Mouse (Mus musculus) heart, embryonic 14.5 days (tissue): ENCODE measurements around the gene Vmn2r17. TPM values are rescaled to one million over a fixed set of nuclear protein-coding genes. Genes with fewer than 3 reads are reported as not detected.

Experiments used
- ATAC-seq: fragments of 200-750 bp; cut with Nextera tagmentation; 2 replicates; pipeline ENCODE4 v1.8.0; 2017; ENCODE audit warnings: low read depth, moderate TSS enrichment; ENCODE audit not compliant: insufficient number of reproducible peaks, insufficient read depth, low FRiP score
- H3K27ac ChIP-seq, 2 experiments: fragments of 200-500 bp in 1 of 2; fragments of 300-500 bp in 1 of 2; sonication (generic) in 1 of 2; replicated peaks in 1 of 2; 2 replicates each; pipeline ENCODE4 v1.5.1; 2012 to 2014; ENCODE audit warnings: low read depth in 2 of 2, low read length in 2 of 2, control low read depth in 1 of 2, mild to moderate bottlenecking in 1 of 2, mixed read lengths in 1 of 2; ENCODE audit not compliant: control insufficient read depth in 1 of 2, insufficient read depth in 1 of 2
- H3K27me3 ChIP-seq: fragments of 300-500 bp; sonication (generic); 2 replicates; pipeline ENCODE4 v1.6.1; 2014; ENCODE audit warnings: mild to moderate bottlenecking, low read length, control low read depth; ENCODE audit not compliant: control insufficient read depth, insufficient read depth
- H3K36me3 ChIP-seq: fragments of 300-500 bp; sonication (generic); 2 replicates; pipeline ENCODE4 v1.6.1; 2014; ENCODE audit warnings: mild to moderate bottlenecking, control low read depth, low read length, mixed read lengths; ENCODE audit not compliant: control insufficient read depth, insufficient read depth
- H3K4me1 ChIP-seq, 2 experiments: fragments of 200-500 bp in 1 of 2; fragments of 300-500 bp in 1 of 2; sonication (generic) in 1 of 2; 2 replicates each; pipeline ENCODE4 v1.6.1; 2012 to 2014; ENCODE audit warnings: low read length in 2 of 2, control low read depth in 1 of 2, mixed read lengths in 1 of 2; ENCODE audit not compliant: control insufficient read depth in 2 of 2, insufficient read depth in 2 of 2
- H3K4me2 ChIP-seq: fragments of 300-500 bp; sonication (generic); 2 replicates; pipeline ENCODE4 v1.6.1; 2014; ENCODE audit warnings: mild to moderate bottlenecking, low read length
- H3K4me3 ChIP-seq, 2 experiments: fragments of 200-500 bp in 1 of 2; fragments of 300-500 bp in 1 of 2; sonication (generic) in 1 of 2; 2 replicates each; pipeline ENCODE4 v1.5.1; 2012 to 2014; ENCODE audit warnings: low read length in 2 of 2, mild to moderate bottlenecking in 2 of 2, control low read depth in 1 of 2, low read depth in 1 of 2, moderate library complexity in 1 of 2; ENCODE audit not compliant: control insufficient read depth in 1 of 2, insufficient read depth in 1 of 2
- H3K9ac ChIP-seq: fragments of 300-500 bp; sonication (generic); 2 replicates; pipeline ENCODE4 v1.6.1; 2014; ENCODE audit warnings: mild to moderate bottlenecking, low read length
- H3K9me3 ChIP-seq: fragments of 300-500 bp; sonication (generic); 2 replicates; pipeline ENCODE4 v1.6.1; 2016; ENCODE audit warnings: low read length, control low read depth; ENCODE audit not compliant: control insufficient read depth
- WGBS: fragments of 180-500 bp; shearing (Covaris S2); extraction: QIAGEN DNeasy Blood & Tissue Kit; methylation state at CpG from one replicate; pipeline ENCODE4 v1.1.7; 2014; 5-methylcytosine and 5-hydroxymethylcytosine counted together
- polyA plus RNA-seq: library from polyadenylated mRNA; unstranded; fragments of >200 nt; fragmentation: Nextera tagmentation; extraction: Ambion mirVana; gene quantifications from 2 replicates; pipeline ENCODE4 v1.2.1, GENCODE M21; 2014

Vmn2r17 gene
- polyA plus RNA-seq, result not detected in 2 replicates

- WGBS, result 44% methylated on average over 2 of the region's 2 CpGs
These were observed at the start of gene Vmn2r17 for GRCm38 (mm10) chr5:109419388-109419787. Vmn2r17 (plus strand) TSS chr5:109419688.

GRCm38 (mm10) chr5:109466576-109467506, 47.4 kb downstream of the Vmn2r17 start:
- Histone ChIP-seq H3K27ac (no peak overlapping the region), H3K27me3 (no peaks in the 10 kb centered on the region), H3K4me3 (peak overlapping the region; percentile 25 to 46; a peak in 3 of 4 replicates), H3K9me3 (peaks cover 15% of the 10 kb centered on the region), H3K4me2 (peak overlapping the region; percentile 52), H3K4me1 (no peaks in the 10 kb centered on the region), H3K9ac (no peak overlapping the region), H3K36me3 (no peaks in the 10 kb centered on the region)
- 21% methylated on average over 20 of the region's 21 CpGs for WGBS
- ATAC-seq, result no peak

More at GRCm38 (mm10) chr5:109419388-109419787, at the start of gene Vmn2r17:
- Histone ChIP-seq H3K9ac (no peak within 1 kb of the TSS), H3K4me1 (no peaks in the 10 kb centered on the region), H3K4me3 (no peak within 1 kb of the TSS), H3K9me3 (0 out of 2 replicates have a peak, but pooled peaks cover 11% of the 10 kb centered on the region), H3K27me3 (no peaks in the 10 kb centered on the region), H3K4me2 (no peak within 1 kb of the TSS), H3K27ac (no peak within 1 kb of the TSS), H3K36me3 (no peaks in the 10 kb centered on the region)
- ATAC-seq, result no peak

DNA sequence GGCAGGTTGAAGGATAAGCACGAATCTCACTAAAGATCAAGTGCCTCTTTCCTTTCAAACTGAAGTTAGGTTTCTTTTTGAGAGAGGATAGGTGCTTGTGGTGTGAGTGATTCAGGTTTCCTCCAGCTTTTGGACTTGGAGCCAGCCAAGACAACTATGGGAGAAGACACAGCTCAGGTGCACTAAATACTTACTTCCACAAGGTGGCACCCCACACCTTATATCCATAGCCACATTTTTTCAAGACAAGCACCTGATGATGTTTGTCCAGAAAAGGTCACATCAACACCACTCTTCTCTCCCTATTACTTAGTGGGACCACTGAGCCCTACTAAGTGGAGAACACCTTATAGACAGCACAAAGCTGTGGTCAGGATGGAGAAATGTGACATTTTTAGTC, 87.2 kb downstream of the Vmn2r17 start:
- no peaks in the 10 kb centered on the region for H3K27me3 ChIP-seq
- no peak for ATAC-seq
- H3K9me3 ChIP-seq, result 0 out of 2 replicates have a peak, but pooled peaks cover 3% of the 10 kb centered on the region
- no peak overlapping the region for H3K4me3 ChIP-seq
- H3K36me3 ChIP-seq, result no peaks in the 10 kb centered on the region
- no peak overlapping the region for H3K9ac ChIP-seq
- H3K4me1 ChIP-seq, result no peaks in the 10 kb centered on the region
- no peak overlapping the region for H3K4me2 ChIP-seq
- 8% methylated on average over 1 of the region's 1 CpGs for WGBS
- H3K27ac ChIP-seq, result no peak overlapping the region

Other genes with a start within 250 kb of the Vmn2r17 start
- gene Vmn2r13, start 227.5 kb upstream of the Vmn2r17 start, polyA plus RNA-seq, result not detected in 2 replicates
- not detected in 2 replicates for gene Vmn2r14, start 195.0 kb upstream of the Vmn2r17 start, polyA plus RNA-seq
- not detected in 2 replicates for gene Vmn2r15, start 122.0 kb upstream of the Vmn2r17 start, polyA plus RNA-seq
- not detected in 2 replicates for gene Vmn2r16, start 89.5 kb upstream of the Vmn2r17 start, polyA plus RNA-seq
- 6.9 and 7.0 TPM in 2 replicates for gene Crlf2, start 139.3 kb downstream of the Vmn2r17 start, polyA plus RNA-seq